Mouse (Mus musculus): Measurements from ENCODE around the gene Rras2. TPM values are rescaled to one million over a fixed set of nuclear protein-coding genes. Genes with fewer than 3 reads are reported as not detected.

Rras2 gene
- polyA plus RNA-seq, 1 experiment from 2014 or later: 24.4 TPM

DNA sequence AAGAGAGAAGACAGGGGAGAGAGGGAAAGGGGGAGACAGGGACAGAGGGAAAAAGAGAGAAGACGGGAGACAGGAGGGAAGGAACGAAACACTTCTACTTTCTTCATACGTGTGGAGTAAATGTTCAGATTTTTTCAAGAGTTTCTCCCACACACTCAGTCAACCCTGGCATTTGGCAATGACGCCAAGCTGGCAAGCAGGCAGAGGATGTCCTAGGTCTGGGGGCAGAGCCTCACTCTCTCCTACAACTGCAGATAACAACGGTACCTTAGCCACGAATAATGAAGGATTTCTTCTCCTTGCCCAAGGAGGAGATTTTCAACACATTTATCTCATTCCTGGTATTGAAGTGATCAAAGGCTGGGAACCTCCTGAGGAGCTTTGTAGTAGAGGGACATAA lies 30.2 kb downstream of the Rras2 start:
- Histone ChIP-seq H3K36me3 (no peaks in the 10 kb centered on the region), H3K4me3 (no peak overlapping the region), H3K9me3 (no peaks in the 10 kb centered on the region), H3K9ac (no peak overlapping the region), H3K4me1 (peaks cover 11% of the 10 kb centered on the region; the same call in 1 of the 2 replicates), H3K4me2 (replicated peaks) (no peak overlapping the region), H3K27me3 (no peaks in the 10 kb centered on the region), H3K27ac (no peak overlapping the region)
- WGBS: 48% methylated on average over 6 of the region's 6 CpGs
- no peak for ATAC-seq (ENCODE audit: insufficient number of reproducible peaks, insufficient read depth, low FRiP score, low TSS enrichment)

DNA sequence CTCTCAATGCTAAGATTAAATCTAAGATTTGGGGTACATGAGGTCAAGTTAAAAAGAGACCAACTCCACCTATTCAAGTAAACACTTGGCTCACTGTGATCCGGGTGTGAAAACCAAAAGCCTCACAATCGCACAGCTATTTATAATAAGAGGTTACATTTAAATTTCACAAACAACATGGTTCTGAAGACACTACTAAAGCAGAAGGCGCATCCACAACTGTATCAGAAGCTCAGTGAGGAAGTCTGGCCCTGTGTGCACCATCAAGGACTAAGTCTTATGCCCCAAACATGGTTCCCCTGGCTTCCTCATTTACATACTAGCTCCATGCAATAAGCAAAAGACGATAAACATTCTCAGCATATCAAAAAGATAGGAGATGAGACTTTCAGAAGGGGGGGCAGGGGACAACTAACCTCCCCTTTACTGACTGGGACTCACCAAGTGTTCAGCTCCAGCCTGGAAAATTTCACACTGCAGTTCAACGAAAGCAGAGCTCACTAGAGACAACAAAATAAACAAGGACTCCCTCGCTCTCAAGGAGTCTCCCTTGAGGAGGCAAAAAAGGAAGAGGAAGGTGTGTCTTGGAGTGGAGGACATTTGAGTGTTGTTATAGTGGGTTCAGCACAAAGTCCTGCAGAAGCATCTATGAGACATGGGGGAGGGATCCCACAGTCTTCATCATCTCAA lies 31.4 kb downstream of the Rras2 start:
- WGBS: 72% methylated on average over 6 of the region's 6 CpGs
- H3K27ac ChIP-seq: no peak overlapping the region
- no peaks in the 10 kb centered on the region for H3K36me3 ChIP-seq
- H3K4me2 ChIP-seq (replicated peaks): no peak overlapping the region
- H3K4me3 ChIP-seq: no peak overlapping the region
- H3K4me1 ChIP-seq: peaks cover 11% of the 10 kb centered on the region; the same call in 1 of the 2 replicates
- H3K9ac ChIP-seq: no peak overlapping the region
- H3K27me3 ChIP-seq: no peaks in the 10 kb centered on the region
- ATAC-seq (ENCODE audit: insufficient number of reproducible peaks, insufficient read depth, low FRiP score, low TSS enrichment): no peak
- no peaks in the 10 kb centered on the region for H3K9me3 ChIP-seq

DNA sequence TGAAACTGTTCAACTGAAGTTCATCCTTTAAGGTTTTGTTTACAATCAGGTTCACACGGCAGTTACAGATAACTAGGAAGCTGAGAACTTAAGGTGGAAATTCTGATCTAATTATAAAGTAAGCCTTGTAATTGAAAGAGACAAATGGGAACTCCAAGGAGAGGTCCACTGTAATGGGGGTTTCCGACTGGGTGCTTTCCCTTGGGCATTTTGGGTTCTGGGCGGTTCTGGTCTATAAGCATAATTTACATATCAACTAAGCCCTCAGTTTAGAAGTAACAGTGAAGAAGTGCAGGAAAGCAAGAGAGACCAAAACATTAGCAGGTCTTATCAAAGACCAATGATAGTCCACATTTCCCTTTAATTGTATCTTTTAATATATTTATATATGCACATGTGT lies 33.8 kb downstream of the Rras2 start:
- H3K27me3 ChIP-seq: no peaks in the 10 kb centered on the region
- WGBS: 76% methylated on average over 3 of the region's 3 CpGs
- no peak for ATAC-seq (ENCODE audit: insufficient number of reproducible peaks, insufficient read depth, low FRiP score, low TSS enrichment)
- no peak overlapping the region for H3K9ac ChIP-seq
- H3K4me3 ChIP-seq: no peak overlapping the region
- peaks cover 10% of the 10 kb centered on the region; the same call in 1 of the 2 replicates for H3K4me1 ChIP-seq
- no peaks in the 10 kb centered on the region for H3K36me3 ChIP-seq
- no peak overlapping the region for H3K4me2 ChIP-seq (replicated peaks)
- H3K9me3 ChIP-seq: no peaks in the 10 kb centered on the region
- H3K27ac ChIP-seq: no peak overlapping the region

DNA sequence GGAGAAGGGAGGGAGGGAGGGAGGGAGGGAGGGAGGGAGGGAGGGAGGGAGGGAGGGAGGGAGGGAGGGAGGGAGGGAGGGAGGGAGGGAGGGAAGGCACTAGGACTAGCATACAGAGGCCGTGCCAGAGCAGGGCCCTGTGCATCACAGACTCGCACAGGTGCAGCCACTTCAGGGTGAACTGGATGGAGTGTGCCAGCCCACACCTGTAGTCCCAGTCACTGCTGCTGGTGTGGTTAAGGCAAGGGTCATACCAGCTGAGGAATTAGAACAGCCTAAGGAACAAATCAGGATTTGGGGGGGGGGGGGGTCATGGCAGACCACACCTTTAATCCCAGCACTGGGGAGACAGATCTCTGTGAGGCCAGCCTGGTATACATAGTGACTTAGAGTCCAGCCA lies 34.5 kb downstream of the Rras2 start:
- Histone ChIP-seq H3K9ac (no peak overlapping the region), H3K27me3 (no peaks in the 10 kb centered on the region), H3K4me2 (replicated peaks) (no peak overlapping the region), H3K36me3 (no peaks in the 10 kb centered on the region), H3K4me3 (no peak overlapping the region), H3K4me1 (peaks cover 10% of the 10 kb centered on the region; the same call in 1 of the 2 replicates), H3K9me3 (no peaks in the 10 kb centered on the region), H3K27ac (no peak overlapping the region)
- WGBS: 92% methylated on average over 2 of the region's 2 CpGs
- ATAC-seq (ENCODE audit: insufficient number of reproducible peaks, insufficient read depth, low FRiP score, low TSS enrichment): 0 out of 2 replicates have a peak, but pooled peaks have one; percentile 47

DNA sequence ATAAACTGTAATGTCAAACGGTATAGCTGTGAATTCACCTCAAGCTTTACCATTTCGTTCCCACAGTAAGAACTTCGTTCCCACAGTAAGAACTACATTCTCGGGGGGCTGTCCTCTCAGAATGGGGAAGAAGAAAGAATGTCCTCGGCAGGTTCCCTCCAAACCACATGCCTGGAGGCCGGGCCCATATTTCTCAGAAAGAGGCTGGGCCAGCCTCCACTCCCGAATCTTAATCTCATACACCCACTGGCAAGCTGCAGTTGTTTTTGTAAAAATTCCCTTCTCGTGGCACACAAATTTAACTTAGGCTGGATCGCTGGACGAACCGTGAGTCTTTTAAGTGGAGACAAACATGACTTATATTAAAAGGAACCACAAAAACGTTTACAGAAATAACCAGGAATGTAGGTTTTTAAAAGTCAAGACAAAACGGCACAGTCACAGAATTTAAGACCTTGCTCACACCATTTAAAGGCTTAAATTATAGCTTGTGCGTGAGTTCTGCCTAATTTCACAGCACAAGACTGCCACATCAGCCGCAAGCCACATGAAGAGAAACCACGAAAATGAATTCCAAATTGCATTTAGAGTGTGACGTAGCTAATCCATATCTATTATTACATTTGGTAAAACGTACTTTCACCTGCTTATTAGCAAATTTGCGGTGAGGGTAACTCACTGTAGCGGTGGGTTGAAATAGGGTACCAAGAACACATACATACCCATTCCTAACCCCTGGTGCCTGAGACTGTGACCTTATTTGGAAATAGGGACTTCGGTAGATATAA lies 35.8 kb downstream of the Rras2 start:
- no peak for ATAC-seq (ENCODE audit: insufficient number of reproducible peaks, insufficient read depth, low FRiP score, low TSS enrichment)
- 73% methylated on average over 21 of the region's 21 CpGs for WGBS
- H3K9me3 ChIP-seq: no peaks in the 10 kb centered on the region
- no peaks in the 10 kb centered on the region for H3K27me3 ChIP-seq
- H3K4me2 ChIP-seq (replicated peaks): no peak overlapping the region
- no peak overlapping the region for H3K9ac ChIP-seq
- H3K36me3 ChIP-seq: no peaks in the 10 kb centered on the region
- no peak overlapping the region for H3K27ac ChIP-seq
- no peak overlapping the region for H3K4me3 ChIP-seq
- 0 out of 2 replicates have a peak, but pooled peaks cover 3% of the 10 kb centered on the region for H3K4me1 ChIP-seq

DNA sequence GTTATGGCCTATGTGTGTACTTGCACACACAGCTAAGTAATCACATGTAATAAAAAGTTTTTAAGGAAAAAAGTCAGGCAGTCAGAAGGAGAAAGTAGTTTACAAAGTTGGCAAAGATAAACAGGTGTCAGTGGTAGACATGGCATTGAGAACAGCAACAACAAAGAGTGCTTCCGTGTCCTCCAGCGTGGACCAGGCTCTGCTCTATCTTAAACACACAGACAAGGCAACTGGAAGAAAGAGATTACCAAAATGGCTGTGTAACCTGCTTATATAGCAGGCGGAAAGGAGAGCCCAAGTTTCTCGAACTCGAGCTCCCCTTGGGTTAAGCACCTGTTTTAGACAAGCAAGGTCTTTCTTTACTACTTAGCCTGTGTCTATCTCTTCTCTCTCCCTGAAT lies 37.3 kb downstream of the Rras2 start:
- Histone ChIP-seq H3K4me2 (replicated peaks) (no peak overlapping the region), H3K4me3 (no peak overlapping the region), H3K27me3 (no peaks in the 10 kb centered on the region), H3K9me3 (no peaks in the 10 kb centered on the region), H3K36me3 (no peaks in the 10 kb centered on the region), H3K27ac (no peak overlapping the region), H3K4me1 (0 out of 2 replicates have a peak, but pooled peaks cover 3% of the 10 kb centered on the region), H3K9ac (no peak overlapping the region)
- no peak for ATAC-seq (ENCODE audit: insufficient number of reproducible peaks, insufficient read depth, low FRiP score, low TSS enrichment)
- 99% methylated on average over 5 of the region's 5 CpGs for WGBS

DNA sequence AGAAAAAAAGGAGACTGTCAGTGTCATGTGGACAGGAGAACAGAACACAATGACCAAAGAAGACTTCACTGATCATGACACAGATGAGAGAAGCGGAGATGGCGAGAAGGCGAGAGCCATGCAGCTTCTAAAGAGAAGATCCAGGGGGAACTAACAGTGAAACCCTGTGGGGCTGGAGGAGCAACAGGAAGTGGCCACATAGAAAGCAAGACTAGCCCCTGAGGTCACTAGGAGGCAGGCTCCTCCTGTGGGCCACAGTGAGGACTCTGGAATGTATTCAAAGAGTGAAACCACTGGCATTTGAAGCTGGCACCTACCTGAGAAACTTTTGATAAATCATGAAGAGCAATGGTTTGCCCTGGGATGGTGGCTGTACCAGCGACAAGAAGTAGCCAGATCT lies 38.2 kb downstream of the Rras2 start:
- WGBS: 91% methylated on average over 4 of the region's 4 CpGs
- Histone ChIP-seq H3K27me3 (no peaks in the 10 kb centered on the region), H3K27ac (no peak overlapping the region), H3K9me3 (no peaks in the 10 kb centered on the region), H3K4me3 (no peak overlapping the region), H3K9ac (no peak overlapping the region), H3K4me2 (replicated peaks) (no peak overlapping the region), H3K36me3 (no peaks in the 10 kb centered on the region), H3K4me1 (0 out of 2 replicates have a peak, but pooled peaks cover 3% of the 10 kb centered on the region)
- no peak for ATAC-seq (ENCODE audit: insufficient number of reproducible peaks, insufficient read depth, low FRiP score, low TSS enrichment)

DNA sequence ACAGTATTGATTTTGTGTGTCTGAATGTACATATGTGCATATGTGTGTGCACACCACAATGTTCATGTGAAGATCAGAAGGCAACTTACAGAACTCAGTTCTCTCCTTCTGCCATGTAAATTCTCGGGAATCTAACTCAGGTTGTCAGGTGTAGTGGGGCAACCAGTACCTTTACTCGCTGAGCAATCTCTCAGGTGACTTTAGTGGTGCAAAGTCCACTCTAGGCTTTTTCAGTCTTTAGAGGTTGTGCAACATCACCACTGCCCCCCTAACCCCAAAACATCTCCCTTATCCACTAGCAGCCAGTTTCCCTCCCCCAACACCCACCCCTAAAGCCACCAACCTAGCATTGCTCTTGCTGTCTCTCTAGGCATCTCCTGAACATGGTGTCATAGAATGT lies 43.0 kb downstream of the Rras2 start:
- H3K9ac ChIP-seq: no peak overlapping the region
- H3K27ac ChIP-seq: no peak overlapping the region
- H3K4me3 ChIP-seq: no peak overlapping the region
- H3K27me3 ChIP-seq: no peaks in the 10 kb centered on the region
- 88% methylated on average over 2 of the region's 2 CpGs for WGBS
- no peaks in the 10 kb centered on the region for H3K36me3 ChIP-seq
- peaks cover 19% of the 10 kb centered on the region for H3K4me1 ChIP-seq
- no peaks in the 10 kb centered on the region for H3K9me3 ChIP-seq
- no peak overlapping the region for H3K4me2 ChIP-seq (replicated peaks)
- no peak for ATAC-seq (ENCODE audit: insufficient number of reproducible peaks, insufficient read depth, low FRiP score, low TSS enrichment)

DNA sequence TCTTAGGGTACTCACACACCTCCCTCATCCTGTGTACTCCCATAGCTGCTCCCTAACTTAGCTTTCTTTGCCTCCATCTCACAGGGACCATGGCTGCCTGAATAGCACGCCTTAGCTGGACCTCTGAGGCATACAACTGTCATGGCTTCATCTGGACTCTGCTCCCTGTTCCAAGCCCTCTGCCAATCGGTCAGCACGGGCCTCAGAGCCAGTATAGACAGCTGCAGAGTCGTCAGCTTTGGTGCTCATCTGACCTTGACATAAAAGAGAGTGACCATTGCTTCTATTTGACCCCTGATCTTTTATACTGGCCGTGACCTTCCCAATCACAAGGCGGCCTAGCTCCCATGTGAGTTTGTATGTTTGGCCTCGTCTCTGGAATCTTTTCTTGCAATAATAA lies 43.4 kb downstream of the Rras2 start:
- Histone ChIP-seq H3K9ac (no peak overlapping the region), H3K9me3 (no peaks in the 10 kb centered on the region), H3K4me3 (no peak overlapping the region), H3K27ac (no peak overlapping the region), H3K36me3 (no peaks in the 10 kb centered on the region), H3K4me1 (peaks cover 19% of the 10 kb centered on the region), H3K4me2 (replicated peaks) (no peak overlapping the region), H3K27me3 (no peaks in the 10 kb centered on the region)
- WGBS: 59% methylated on average over 7 of the region's 7 CpGs
- ATAC-seq (ENCODE audit: insufficient number of reproducible peaks, insufficient read depth, low FRiP score, low TSS enrichment): no peak

DNA sequence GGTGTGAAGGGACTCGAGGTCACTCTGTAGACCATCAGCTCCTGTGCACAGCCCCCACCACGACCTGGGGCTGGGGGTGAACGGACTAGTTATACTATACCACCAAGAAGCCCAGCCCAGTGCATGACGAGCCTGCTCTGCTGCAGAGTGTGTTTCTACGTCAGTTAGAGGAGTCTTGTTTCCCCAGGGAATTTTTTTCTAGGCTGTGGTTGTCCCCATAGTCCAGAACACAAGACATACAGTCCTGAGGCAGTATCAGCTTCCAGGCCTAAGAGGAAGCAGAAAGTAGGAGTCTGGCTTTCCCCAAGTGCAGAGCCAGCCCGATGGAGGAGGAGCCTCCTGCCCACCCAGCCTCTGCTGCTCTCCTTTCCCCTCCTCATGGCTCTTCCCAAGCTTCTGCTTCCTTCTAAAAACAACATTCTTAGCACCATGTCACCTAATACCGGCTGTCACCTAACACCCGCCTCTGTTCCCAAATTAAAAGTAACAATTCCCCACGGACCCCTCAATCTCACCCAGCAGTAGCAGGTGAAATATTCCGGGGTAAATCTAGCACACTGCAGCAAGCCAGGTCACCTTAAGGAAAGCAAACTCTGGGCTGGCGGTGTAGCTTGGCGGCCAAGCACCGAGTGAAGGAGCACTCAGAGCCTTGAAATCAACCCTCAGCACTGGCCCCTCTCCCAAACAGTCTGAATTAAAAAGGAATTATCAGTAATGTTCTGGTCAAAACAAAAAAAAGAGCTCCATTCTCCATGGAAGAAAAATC lies 45.5 kb downstream of the Rras2 start:
- Histone ChIP-seq H3K27ac (peak overlapping the region; percentile 54), H3K9me3 (no peaks in the 10 kb centered on the region), H3K27me3 (no peaks in the 10 kb centered on the region), H3K9ac (no peak overlapping the region), H3K4me1 (peaks cover 19% of the 10 kb centered on the region), H3K36me3 (no peaks in the 10 kb centered on the region), H3K4me2 (replicated peaks) (peak overlapping the region; percentile 24; the same call in 1 of the 2 replicates), H3K4me3 (no peak overlapping the region)
- peak; percentile 76 for ATAC-seq (ENCODE audit: insufficient number of reproducible peaks, insufficient read depth, low FRiP score, low TSS enrichment)
- WGBS: 21% methylated on average over 13 of the region's 13 CpGs

DNA sequence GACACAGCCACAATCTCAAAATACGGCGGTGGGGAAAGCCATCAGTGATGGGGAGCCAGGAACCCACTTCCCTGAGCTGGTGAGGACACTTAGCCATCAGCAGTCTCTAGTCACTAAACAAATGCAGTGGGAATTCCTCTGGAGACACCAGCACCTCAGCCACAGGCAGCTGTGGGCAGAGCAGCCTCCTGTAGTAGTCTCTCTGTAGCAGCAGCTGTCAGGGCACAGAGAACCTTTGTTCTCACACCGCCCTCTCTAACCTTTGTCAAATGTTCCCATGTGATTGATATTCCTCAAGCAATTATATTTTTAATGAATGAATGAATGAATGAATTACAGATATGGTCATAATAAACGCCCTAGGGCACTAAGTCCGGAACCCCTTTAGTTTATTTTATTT lies 46.2 kb downstream of the Rras2 start:
- Histone ChIP-seq H3K4me2 (replicated peaks) (peak overlapping the region; percentile 24; the same call in 1 of the 2 replicates), H3K27ac (peak overlapping the region; percentile 54; the same call in 1 of the 2 replicates), H3K9me3 (no peaks in the 10 kb centered on the region), H3K36me3 (no peaks in the 10 kb centered on the region), H3K27me3 (no peaks in the 10 kb centered on the region), H3K9ac (no peak overlapping the region), H3K4me3 (no peak overlapping the region), H3K4me1 (peaks cover 23% of the 10 kb centered on the region)
- no peak for ATAC-seq (ENCODE audit: insufficient number of reproducible peaks, insufficient read depth, low FRiP score, low TSS enrichment)
- 63% methylated on average over 5 of the region's 5 CpGs for WGBS

Measured in embryonic facial prominence, embryonic 12.5 days (tissue).